9 mouse cellular contexts compared by ENCODE assay signal in genomic region chr10:77984660-77985059, GRCm38 (mm10). TPM values are rescaled to one million over a fixed set of nuclear protein-coding genes. Genes with fewer than 3 reads are reported as not detected.
DNase-seq lines count a peak whose midpoint lies in the region; ATAC-seq and TF ChIP-seq lines count a peak whose summit lies in the region.
"Had no signal": no experiment of that assay in that cellular context is flagged by ENCODE, and none has a peak within 500 bp of the region (broad histone marks: within the 10 kb centered on the region; RNA-seq: fewer than 3 reads in every experiment).

No protein-coding gene starts in this region.

- no peak for TF ChIP-seq POLR2A in bone marrow macrophage, adult 2 months (IDR thresholded peaks at IDR 0.05; ENCODE audit: borderline replicate concordance, low read depth, low read length)

- DNase-seq in ES-E14 (ENCODE audit: low read depth, low spot score), result peak; percentile 83
- peak; percentile 84 for DNase-seq in kidney, postnatal 14 days
- peak; percentile 93 for DNase-seq in lung, embryonic 14.5 days
- DNase-seq in ovary, adult 18-20 months (ENCODE audit: low spot score), result peak; percentile 51
- peak; percentile 27 to 78 for DNase-seq in thymus, postnatal 10 days (ENCODE audit: low spot score in 2 of 2)

- peak; percentile 62 for TF ChIP-seq CTCF in bone marrow macrophage, adult 2 months (IDR thresholded peaks at IDR 0.05; ENCODE audit: low read depth, low read length)
- TF ChIP-seq CTCF in lung, embryonic 14.5 days (IDR thresholded peaks at IDR 0.05; ENCODE audit: low read depth), result peak; percentile 93

- H3K9me3 ChIP-seq in ES-E14 (ENCODE audit: control insufficient read depth, insufficient read depth, low read depth, low read length), result no peaks in the 10 kb centered on the region
- no peaks in the 10 kb centered on the region for H3K9me3 ChIP-seq in embryonic facial prominence, embryonic 15.5 days (replicated peaks)
- H3K9me3 ChIP-seq in heart, embryonic 16.5 days (replicated peaks; ENCODE audit: control insufficient read depth, low read length), result no peaks in the 10 kb centered on the region
- H3K9me3 ChIP-seq in lung, embryonic 14.5 days (ENCODE audit: low read depth, low read length), result no peaks in the 10 kb centered on the region

- no peak overlapping the region for H3K4me3 ChIP-seq in ES-E14 (ENCODE audit: insufficient read depth in 1 of 2, low read depth in 1 of 2, low read length in 2 of 2, poor library complexity in 1 of 2, severe bottlenecking in 1 of 2)
- no peak overlapping the region for H3K4me3 ChIP-seq in bone marrow macrophage, adult 2 months (ENCODE audit: insufficient read depth, low read length)
- no peak overlapping the region for H3K4me3 ChIP-seq in embryonic facial prominence, embryonic 15.5 days (replicated peaks)
- no peak overlapping the region for H3K4me3 ChIP-seq in heart, embryonic 16.5 days (ENCODE audit: low read length)
- H3K4me3 ChIP-seq in lung, embryonic 14.5 days (ENCODE audit: low read depth, low read length), result no peak overlapping the region

- no peaks in the 10 kb centered on the region for H3K27me3 ChIP-seq in embryonic facial prominence, embryonic 15.5 days
- no peaks in the 10 kb centered on the region for H3K27me3 ChIP-seq in heart, embryonic 16.5 days (ENCODE audit: control insufficient read depth, insufficient read depth, low read length)
- no peaks in the 10 kb centered on the region for H3K27me3 ChIP-seq in lung, embryonic 14.5 days (ENCODE audit: insufficient read depth, low read length)

- in situ Hi-C loops in ES-E14 (cut with MboI; ENCODE audit: low sequenced_read_pairs in 2 of 2, unreplicated experiment in 2 of 2), result no loop called here

- H3K36me3 ChIP-seq in ES-E14 (ENCODE audit: control insufficient read depth, insufficient read depth, low read length, poor library complexity, severe bottlenecking), result peaks cover 22% of the 10 kb centered on the region
- peaks cover 44% of the 10 kb centered on the region for H3K36me3 ChIP-seq in embryonic facial prominence, embryonic 15.5 days
- H3K36me3 ChIP-seq in heart, embryonic 16.5 days (ENCODE audit: control insufficient read depth, insufficient read depth), result peaks cover 19% of the 10 kb centered on the region
- peaks cover 35% of the 10 kb centered on the region for H3K36me3 ChIP-seq in lung, embryonic 14.5 days (ENCODE audit: insufficient read depth)

- no peak overlapping the region for H3K9ac ChIP-seq in ES-E14 (ENCODE audit: insufficient read depth, low read depth, low read length, poor library complexity, severe bottlenecking)
- no peak overlapping the region for H3K9ac ChIP-seq in embryonic facial prominence, embryonic 15.5 days
- no peak overlapping the region for H3K9ac ChIP-seq in heart, embryonic 16.5 days (ENCODE audit: low read length)
- no peak overlapping the region for H3K9ac ChIP-seq in lung, embryonic 14.5 days

- WGBS in embryonic facial prominence, embryonic 15.5 days, result under 1% methylated on average over 4 of the region's 4 CpGs
- WGBS in heart, embryonic 16.5 days, result 0% methylated on average over 4 of the region's 4 CpGs
- under 1% methylated on average over 4 of the region's 4 CpGs for WGBS in lung, embryonic 14.5 days

- no peak overlapping the region for H3K4me2 ChIP-seq in embryonic facial prominence, embryonic 15.5 days (replicated peaks)
- no peak overlapping the region for H3K4me2 ChIP-seq in heart, embryonic 16.5 days (ENCODE audit: low read depth, low read length)
- H3K4me2 ChIP-seq in lung, embryonic 14.5 days, result no peak overlapping the region

- H3K4me1 ChIP-seq in ES-E14 (ENCODE audit: control insufficient read depth in 2 of 2, insufficient read depth in 2 of 2, low read length in 2 of 2, poor library complexity in 1 of 2), result no peaks in the 10 kb centered on the region
- no peaks in the 10 kb centered on the region for H3K4me1 ChIP-seq in bone marrow macrophage, adult 2 months (ENCODE audit: control insufficient read depth, insufficient read depth, low read length)
- H3K4me1 ChIP-seq in embryonic facial prominence, embryonic 15.5 days, result 0 out of 2 replicates have a peak, but pooled peaks cover under 1% of the 10 kb centered on the region
- H3K4me1 ChIP-seq in heart, embryonic 16.5 days (ENCODE audit: control insufficient read depth, insufficient read depth, low read length), result 0 out of 2 replicates have a peak, but pooled peaks cover 2% of the 10 kb centered on the region
- H3K4me1 ChIP-seq in lung, embryonic 14.5 days (ENCODE audit: insufficient read depth), result no peaks in the 10 kb centered on the region

- ATAC-seq in embryonic facial prominence, embryonic 15.5 days (ENCODE audit: insufficient number of reproducible peaks, low FRiP score, low TSS enrichment, low read depth), result peak; percentile 68; the same call in 1 of the 2 replicates
- peak; percentile 71 for ATAC-seq in heart, embryonic 16.5 days (replicated peaks; ENCODE audit: extremely low read depth, insufficient read depth, low FRiP score)
- peak; percentile 69 for ATAC-seq in lung, embryonic 14.5 days (ENCODE audit: insufficient read depth)

- H3K27ac ChIP-seq in ES-E14 (ENCODE audit: insufficient read depth, low read depth, low read length, poor library complexity, severe bottlenecking), result no peak overlapping the region
- H3K27ac ChIP-seq in bone marrow macrophage, adult 2 months (ENCODE audit: insufficient read depth, low read depth, low read length), result no peak overlapping the region
- H3K27ac ChIP-seq in embryonic facial prominence, embryonic 15.5 days (replicated peaks), result no peak overlapping the region
- H3K27ac ChIP-seq in heart, embryonic 16.5 days (ENCODE audit: low read length), result no peak overlapping the region
- no peak overlapping the region for H3K27ac ChIP-seq in lung, embryonic 14.5 days (ENCODE audit: low read depth)
- H3K27ac ChIP-seq: macrophage had no signal

TF ChIP-seq in ES-E14, 5 proteins besides CTCF, POLR2A, EP300 and RAD21:
- TF ChIP-seq CHD2 (IDR thresholded peaks at IDR 0.05; ENCODE audit: low read depth, low read length) (no peak), HCFC1 (IDR thresholded peaks at IDR 0.05; ENCODE audit: borderline replicate concordance, insufficient read depth, low read length) (no peak), ZNF384 (IDR thresholded peaks at IDR 0.05; ENCODE audit: low read depth, low read length) (no peak), MAFK (IDR thresholded peaks at IDR 0.05; ENCODE audit: insufficient read depth, low read depth, low read length) (no peak), ZC3H11A (IDR thresholded peaks at IDR 0.05; ENCODE audit: borderline replicate concordance, low read depth, low read length) (peak; percentile 84)

RNA-seq across cellular contexts. Expression of gene 1810043G02Rik, which starts 6.3 kb away (rescaled TPM):
- 7.1 and 8.4 TPM in 2 replicates for total RNA-seq in ES-E14 (2012; rRNA removed)
- 12.4 and 13.6 TPM in 2 replicates for polyA plus RNA-seq in bone marrow macrophage, adult 2 months (2012; ENCODE audit: insufficient read depth, insufficient read length, missing spikeins)
- 31.0 and 32.7 TPM in 2 replicates for polyA plus RNA-seq in embryonic facial prominence, embryonic 15.5 days (2015; fragmentation: Nextera tagmentation; extraction: Ambion mirVana)
- 19.4 and 20.9 TPM in 2 replicates for polyA plus RNA-seq in heart, embryonic 16.5 days (2015; fragmentation: Nextera tagmentation; extraction: Ambion mirVana)
- 24.6 and 28.1 TPM in 2 replicates for polyA plus RNA-seq in lung, embryonic 14.5 days (2014; fragmentation: Nextera tagmentation; extraction: Ambion mirVana)

RNA-seq across cellular contexts. Expression of gene Trpm2, which starts 14.3 kb away (rescaled TPM):
- total RNA-seq in ES-E14 (2012; rRNA removed), result 0.54 and 0.63 TPM in 2 replicates
- 8.6 and 13.8 TPM in 2 replicates for polyA plus RNA-seq in bone marrow macrophage, adult 2 months (2012; ENCODE audit: insufficient read depth, insufficient read length, missing spikeins)
- polyA plus RNA-seq in embryonic facial prominence, embryonic 15.5 days (2015; fragmentation: Nextera tagmentation; extraction: Ambion mirVana), result 0.60 and 0.79 TPM in 2 replicates
- polyA plus RNA-seq in heart, embryonic 16.5 days (2015; fragmentation: Nextera tagmentation; extraction: Ambion mirVana), result 2.6 and 3.4 TPM in 2 replicates
- polyA plus RNA-seq in lung, embryonic 14.5 days (2014; fragmentation: Nextera tagmentation; extraction: Ambion mirVana), result 0.09 and 0.63 TPM in 2 replicates

RNA-seq across cellular contexts. Expression of gene Pfkl, which starts 25.2 kb away (rescaled TPM):
- total RNA-seq in ES-E14 (2012; rRNA removed), result 138 and 230 TPM in 2 replicates
- 24.1 and 32.1 TPM in 2 replicates for polyA plus RNA-seq in bone marrow macrophage, adult 2 months (2012; ENCODE audit: insufficient read depth, insufficient read length, missing spikeins)
- polyA plus RNA-seq in embryonic facial prominence, embryonic 15.5 days (2015; fragmentation: Nextera tagmentation; extraction: Ambion mirVana), result 129 and 148 TPM in 2 replicates
- 203 and 219 TPM in 2 replicates for polyA plus RNA-seq in heart, embryonic 16.5 days (2015; fragmentation: Nextera tagmentation; extraction: Ambion mirVana)
- polyA plus RNA-seq in lung, embryonic 14.5 days (2014; fragmentation: Nextera tagmentation; extraction: Ambion mirVana), result 141 and 160 TPM in 2 replicates

RNA-seq across cellular contexts. Expression of gene Dnmt3l, which starts 57.1 kb away (rescaled TPM):
- total RNA-seq in ES-E14 (2012; rRNA removed), result 328 and 388 TPM in 2 replicates
- polyA plus RNA-seq in bone marrow macrophage, adult 2 months (2012; ENCODE audit: insufficient read depth, insufficient read length, missing spikeins), result 1.5 and 2.2 TPM in 2 replicates
- 0.39 and 0.65 TPM in 2 replicates for polyA plus RNA-seq in embryonic facial prominence, embryonic 15.5 days (2015; fragmentation: Nextera tagmentation; extraction: Ambion mirVana)
- 0.13 TPM in 1 of 2 replicates, not detected in the other for polyA plus RNA-seq in heart, embryonic 16.5 days (2015; fragmentation: Nextera tagmentation; extraction: Ambion mirVana)
- 1.4 TPM in 2 replicates for polyA plus RNA-seq in lung, embryonic 14.5 days (2014; fragmentation: Nextera tagmentation; extraction: Ambion mirVana)

RNA-seq across cellular contexts. Expression of gene Aire, which starts 58.8 kb away (rescaled TPM):
- 68.3 and 88.3 TPM in 2 replicates for total RNA-seq in ES-E14 (2012; rRNA removed)
- not detected in 2 replicates for polyA plus RNA-seq in bone marrow macrophage, adult 2 months (2012; ENCODE audit: insufficient read depth, insufficient read length, missing spikeins)
- 0.30 and 0.31 TPM in 2 replicates for polyA plus RNA-seq in embryonic facial prominence, embryonic 15.5 days (2015; fragmentation: Nextera tagmentation; extraction: Ambion mirVana)
- polyA plus RNA-seq in heart, embryonic 16.5 days (2015; fragmentation: Nextera tagmentation; extraction: Ambion mirVana), result 1.3 and 3.0 TPM in 2 replicates
- 0.95 and 1.5 TPM in 2 replicates for polyA plus RNA-seq in lung, embryonic 14.5 days (2014; fragmentation: Nextera tagmentation; extraction: Ambion mirVana)
- polyA plus RNA-seq: macrophage had no signal
